Mouse (Mus musculus) olfactory bulb, adult 2 months (tissue): Measurements from ENCODE around the gene Lrguk.

Experiments used
- CTCF ChIP-seq: fragments of 200-500 bp; IDR thresholded peaks from 2 replicates; pipeline ENCODE4 v1.5.1; 2012; ENCODE audit warnings: low read depth, mild to moderate bottlenecking, low read length, moderate library complexity; ENCODE audit not compliant: insufficient read depth
- POLR2A ChIP-seq: fragments of 200-500 bp; IDR thresholded peaks from 2 replicates; pipeline ENCODE4 v1.6.1; 2012; ENCODE audit warnings: mild to moderate bottlenecking, low read depth, low read length, moderate library complexity; ENCODE audit not compliant: insufficient read depth

- no peak for TF ChIP-seq CTCF
- TF ChIP-seq POLR2A = no peak
Observed at GRCm38 (mm10) chr6:34168834-34169233, 139.6 kb downstream of the Lrguk start.
